Mouse (Mus musculus) E14TG2a.4 (cell line): ENCODE data around the gene Pla2g5.
"Not testable (repeated sequence)": the region's sequence is repeated elsewhere in the genome, so short reads cannot be mapped to it uniquely, and the experiment has no call there.

ENCODE experiments used
- H3K27me3 ChIP-seq: 2 replicates; pipeline ENCODE4 v1.6.1; 2014; ENCODE audit warnings: low read length, control low read depth; ENCODE audit not compliant: insufficient read depth
- H3K36me3 ChIP-seq: 2 replicates; pipeline ENCODE4 v1.6.1; 2014; ENCODE audit warnings: low read length, control low read depth; ENCODE audit not compliant: insufficient read depth
- H3K4me1 ChIP-seq: replicated peaks from 2 replicates; pipeline ENCODE4 v1.6.1; 2014; ENCODE audit warnings: low read depth, low read length, control low read depth
- H3K4me3 ChIP-seq: replicated peaks from 2 replicates; pipeline ENCODE4 v1.5.1; 2014; ENCODE audit warnings: mild to moderate bottlenecking, low read length
- H3K9me3 ChIP-seq: 2 replicates; pipeline ENCODE4 v1.6.1; 2014; ENCODE audit warnings: low read length, control low read depth
- CTCF ChIP-seq: conservative IDR thresholded peaks from 2 replicates; pipeline ENCODE4 v1.5.1; 2014; ENCODE audit warnings: low read length
- NANOG ChIP-seq: IDR thresholded peaks from 2 replicates; pipeline ENCODE4 v1.6.1; 2014; ENCODE audit warnings: borderline replicate concordance, low read length, mixed read lengths
- POU5F1 ChIP-seq: IDR thresholded peaks from 2 replicates; pipeline ENCODE4 v1.6.1; 2014; ENCODE audit warnings: low read length, borderline replicate concordance

Gene Pla2g5

GRCm38 (mm10) chr4:138863344-138863998 is at the start of gene Pla2g5:
Gene Pla2g5 (minus strand): TSS chr4:138863482.
- 0 out of 2 replicates have a peak, but pooled peaks cover 3% of the 10 kb centered on the region for H3K9me3 ChIP-seq

GRCm38 (mm10) chr4:138905624-138906337 is 42.5 kb upstream of the Pla2g5 start:
- H3K4me3 ChIP-seq, result no peak overlapping the region
- H3K4me1 ChIP-seq, result peaks cover 47% of the 10 kb centered on the region
- no peaks in the 10 kb centered on the region for H3K27me3 ChIP-seq
- no peak for TF ChIP-seq POU5F1
- no peak for TF ChIP-seq CTCF
- no peak for TF ChIP-seq NANOG
- H3K9me3 ChIP-seq, result no peaks in the 10 kb centered on the region
- peaks cover 88% of the 10 kb centered on the region for H3K36me3 ChIP-seq

More at GRCm38 (mm10) chr4:138863344-138863998, at the start of gene Pla2g5:
- Histone ChIP-seq H3K4me1 (peaks cover 80% of the 10 kb centered on the region), H3K36me3 (peaks cover 1% of the 10 kb centered on the region; the same call in 1 of the 2 replicates), H3K27me3 (no peaks in the 10 kb centered on the region), H3K4me3 (peak within 1 kb of the TSS; percentile 60)
- TF ChIP-seq CTCF, result no peak
- no peak for TF ChIP-seq POU5F1
- no peak for TF ChIP-seq NANOG

GRCm38 (mm10) chr4:138899361-138899760 is 36.1 kb upstream of the Pla2g5 start:
- Histone ChIP-seq H3K27me3 (no peaks in the 10 kb centered on the region), H3K9me3 (no peaks in the 10 kb centered on the region)
- TF ChIP-seq NANOG (no peak), CTCF (no peak), POU5F1 (no peak)

GRCm38 (mm10) chr4:138893789-138894188 is 30.5 kb upstream of the Pla2g5 start:
- peaks cover 53% of the 10 kb centered on the region for H3K36me3 ChIP-seq
- not testable (repeated sequence) for H3K9me3 ChIP-seq, H3K27me3 ChIP-seq, H3K4me3 ChIP-seq
- peaks cover 68% of the 10 kb centered on the region for H3K4me1 ChIP-seq

More at GRCm38 (mm10) chr4:138899361-138899760, 36.1 kb upstream of the Pla2g5 start:
- Histone ChIP-seq H3K36me3 (peaks cover 93% of the 10 kb centered on the region), H3K4me3 (no peak overlapping the region), H3K4me1 (peaks cover 46% of the 10 kb centered on the region)

GRCm38 (mm10) chr4:138892655-138893054 is 29.4 kb upstream of the Pla2g5 start:
- Histone ChIP-seq H3K9me3 (no peaks in the 10 kb centered on the region), H3K36me3 (peaks cover 42% of the 10 kb centered on the region), H3K4me1 (peaks cover 80% of the 10 kb centered on the region), H3K27me3 (no peaks in the 10 kb centered on the region), H3K4me3 (peak overlapping the region; percentile 46; the same call in 1 of the 2 replicates)
- no peak for TF ChIP-seq NANOG
- no peak for TF ChIP-seq CTCF
- no peak for TF ChIP-seq POU5F1

- H3K9me3 ChIP-seq, result no peaks in the 10 kb centered on the region
- H3K36me3 ChIP-seq, result peaks cover 15% of the 10 kb centered on the region
- peak overlapping the region; percentile 17 for H3K4me3 ChIP-seq
- no peaks in the 10 kb centered on the region for H3K27me3 ChIP-seq
- peaks cover 62% of the 10 kb centered on the region for H3K4me1 ChIP-seq
- TF ChIP-seq CTCF (no peak), NANOG (no peak), POU5F1 (no peak)
These were observed 26.4 kb upstream of the Pla2g5 start for GRCm38 (mm10) chr4:138889635-138890034.

- Histone ChIP-seq H3K36me3 (peaks cover 10% of the 10 kb centered on the region), H3K27me3 (no peaks in the 10 kb centered on the region), H3K4me3 (peak overlapping the region; percentile 17), H3K4me1 (peaks cover 61% of the 10 kb centered on the region), H3K9me3 (no peaks in the 10 kb centered on the region)
- no peak for TF ChIP-seq POU5F1
- TF ChIP-seq NANOG, result peak; percentile 78; the same call in 1 of the 2 replicates
These were observed 25.9 kb upstream of the Pla2g5 start for GRCm38 (mm10) chr4:138889165-138889564.

- peaks cover 55% of the 10 kb centered on the region for H3K4me1 ChIP-seq
- TF ChIP-seq NANOG (no peak), CTCF (peak; percentile 58)
- H3K27me3 ChIP-seq, result peaks cover 10% of the 10 kb centered on the region
- H3K4me3 ChIP-seq, result no peak overlapping the region
- no peaks in the 10 kb centered on the region for H3K36me3 ChIP-seq
- no peaks in the 10 kb centered on the region for H3K9me3 ChIP-seq
These were observed 21.0 kb upstream of the Pla2g5 start for GRCm38 (mm10) chr4:138884261-138884660.

GRCm38 (mm10) chr4:138882179-138882578 is 18.9 kb upstream of the Pla2g5 start:
- Histone ChIP-seq H3K9me3 (no peaks in the 10 kb centered on the region), H3K27me3 (peaks cover 10% of the 10 kb centered on the region), H3K4me3 (peak overlapping the region; percentile 62), H3K36me3 (no peaks in the 10 kb centered on the region), H3K4me1 (peaks cover 48% of the 10 kb centered on the region)
- TF ChIP-seq NANOG (no peak), CTCF (no peak), POU5F1 (no peak)
